Mouse (Mus musculus): ENCODE results near the gene Zfp710.
"Not testable (repeated sequence)": the region's sequence is repeated elsewhere in the genome, so short reads cannot be mapped to it uniquely, and the experiment has no call there.

Gene Zfp710

DNA sequence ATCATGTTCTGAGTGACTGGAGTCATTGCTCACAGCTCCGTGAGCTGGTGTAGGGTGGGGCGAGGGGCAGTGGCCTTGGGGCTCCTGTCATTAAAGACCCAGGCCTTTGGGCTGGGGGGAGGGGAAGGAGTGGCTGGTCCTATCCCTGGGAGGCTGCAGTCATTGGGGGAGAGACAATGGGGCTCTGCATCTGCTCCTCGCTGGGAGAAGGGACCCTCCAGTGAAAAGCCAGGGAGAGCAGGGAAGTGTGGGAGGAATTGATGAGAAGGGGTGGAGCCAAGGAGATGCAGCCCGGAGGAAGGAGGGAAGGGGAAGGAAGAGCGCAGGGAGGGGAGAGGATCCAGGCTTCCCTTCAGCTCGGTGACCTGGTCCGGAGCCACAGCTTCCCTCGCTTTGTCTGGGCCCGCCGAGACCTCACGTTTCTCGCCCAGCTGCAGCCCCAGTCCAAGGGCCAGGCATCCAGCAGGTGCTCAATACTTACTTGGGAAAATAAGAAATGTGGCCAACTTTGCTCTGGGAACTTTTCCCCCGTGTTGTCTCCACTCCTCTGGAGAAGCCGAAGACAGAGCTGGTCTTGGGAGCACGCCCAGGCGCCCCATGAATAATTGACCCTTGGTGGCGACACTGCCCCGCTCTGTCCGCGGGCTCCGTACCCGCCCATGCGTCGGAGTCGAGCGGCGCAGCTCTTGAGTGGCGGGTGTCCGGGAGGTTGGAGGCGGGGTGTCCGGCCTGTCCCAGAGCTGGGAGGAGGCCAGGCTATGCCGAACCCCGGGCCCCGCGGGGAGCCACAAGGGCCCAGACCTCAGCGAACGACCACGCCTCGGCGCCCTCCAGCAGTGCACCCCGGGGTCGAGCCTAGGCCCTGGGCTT is at the start of gene Zfp710:
Zfp710 (plus strand) TSS at position 294 of the 870 bp plus-strand sequence.
- peak; percentile 93 for DNase-seq (ENCODE audit: low spot score in 2 of 2)

DNA sequence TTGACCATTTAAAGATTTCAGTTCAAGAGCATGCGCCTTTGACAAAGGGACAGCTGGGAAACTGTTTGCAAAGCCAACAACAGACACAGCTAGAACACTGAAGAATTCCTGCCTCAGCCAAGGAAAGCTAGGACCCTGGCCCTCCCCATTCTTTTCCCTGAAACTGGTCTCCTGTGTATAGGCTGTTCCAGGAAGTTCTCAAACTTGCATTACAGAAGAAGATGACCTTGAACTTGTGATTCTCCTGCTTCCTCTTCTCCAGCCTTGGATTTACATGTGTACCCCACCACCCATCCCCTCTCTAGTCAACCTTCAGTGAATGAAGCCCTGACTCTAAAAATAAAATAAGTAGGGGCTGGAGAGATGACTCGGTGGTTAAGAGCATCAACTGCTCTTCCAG is 49.3 kb upstream of the Zfp710 start:
- no peak for DNase-seq (ENCODE audit: low spot score in 2 of 2)

DNA sequence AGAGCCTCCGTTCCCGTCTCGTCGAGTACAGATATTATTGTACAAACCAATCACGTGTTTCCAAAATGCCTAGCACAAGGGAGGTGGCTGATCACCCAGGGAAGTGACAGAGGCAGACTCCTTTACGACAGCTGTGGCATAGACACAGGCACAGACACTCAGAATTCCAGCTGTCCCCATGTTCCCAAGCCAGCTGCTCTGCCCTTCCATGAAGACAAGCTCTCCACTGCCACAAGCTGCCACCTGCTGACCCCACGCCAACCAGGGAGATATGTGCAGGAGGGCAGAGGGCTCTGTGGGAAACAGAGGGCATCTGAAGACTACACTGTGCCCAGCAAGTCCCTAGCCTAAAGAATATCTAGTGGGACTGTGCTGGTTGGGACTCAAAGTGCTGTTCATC is 37.9 kb upstream of the Zfp710 start:
- no peak for DNase-seq (ENCODE audit: low spot score in 2 of 2)

DNA sequence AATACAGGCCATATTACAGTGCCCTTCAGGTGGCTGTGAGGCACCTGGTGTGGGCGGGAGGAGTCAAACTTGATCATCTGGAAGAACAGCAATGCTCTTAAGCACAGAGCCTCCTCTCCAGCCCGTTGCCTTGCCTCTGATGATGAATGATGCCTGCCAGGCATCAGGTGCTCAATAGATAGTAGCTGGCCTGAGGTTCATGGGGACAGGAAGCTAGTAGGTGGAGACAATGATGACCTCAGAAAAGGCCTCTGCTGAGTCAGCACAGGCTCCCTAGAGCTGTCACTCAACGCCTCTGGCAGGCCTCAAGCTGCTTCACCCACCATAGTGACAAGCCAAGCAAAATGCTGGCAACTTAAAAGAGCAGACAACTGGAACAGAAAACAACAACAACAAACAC is 36.9 kb upstream of the Zfp710 start:
- DNase-seq (ENCODE audit: low spot score in 2 of 2) = no peak

DNA sequence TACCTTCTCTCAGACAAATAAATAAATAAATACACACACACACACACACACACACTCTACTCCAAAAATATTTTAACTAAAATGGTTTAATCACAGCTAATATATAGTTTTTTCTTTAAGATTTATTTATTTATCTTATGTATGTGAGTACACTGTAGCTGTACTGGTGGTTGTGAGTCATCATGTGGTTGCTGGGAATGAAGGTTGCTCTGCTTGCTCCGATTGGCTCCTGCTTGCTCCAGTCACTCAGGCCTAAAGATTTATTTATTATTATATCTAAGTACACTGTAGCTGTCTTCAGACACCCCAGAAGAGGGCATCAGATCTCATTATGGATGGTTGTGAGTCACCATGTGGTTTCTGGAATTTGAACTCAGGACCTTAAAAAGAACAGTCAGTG is 36.1 kb upstream of the Zfp710 start:
- not testable (repeated sequence) for DNase-seq (ENCODE audit: low spot score in 2 of 2)

DNA sequence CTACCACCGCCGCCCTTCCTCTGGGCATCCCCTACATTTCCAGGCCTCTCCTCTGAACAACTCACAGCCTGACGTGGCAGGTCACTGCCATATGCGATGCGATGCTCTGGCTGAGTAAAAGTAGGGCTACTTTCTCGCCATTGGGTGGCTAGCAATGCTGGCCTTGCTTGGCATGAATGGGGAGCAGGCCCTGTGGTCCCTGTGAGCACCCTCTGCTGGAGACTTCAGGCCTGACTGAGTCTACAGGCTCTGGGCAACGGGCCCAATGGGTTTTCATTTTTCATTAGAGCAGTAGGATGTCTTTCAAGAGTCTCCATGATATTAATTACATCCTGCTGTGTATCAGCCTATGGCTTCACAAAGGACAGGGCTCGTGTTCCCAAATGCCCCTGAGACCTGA is 30.1 kb upstream of the Zfp710 start:
- no peak for DNase-seq (ENCODE audit: low spot score in 2 of 2)

DNA sequence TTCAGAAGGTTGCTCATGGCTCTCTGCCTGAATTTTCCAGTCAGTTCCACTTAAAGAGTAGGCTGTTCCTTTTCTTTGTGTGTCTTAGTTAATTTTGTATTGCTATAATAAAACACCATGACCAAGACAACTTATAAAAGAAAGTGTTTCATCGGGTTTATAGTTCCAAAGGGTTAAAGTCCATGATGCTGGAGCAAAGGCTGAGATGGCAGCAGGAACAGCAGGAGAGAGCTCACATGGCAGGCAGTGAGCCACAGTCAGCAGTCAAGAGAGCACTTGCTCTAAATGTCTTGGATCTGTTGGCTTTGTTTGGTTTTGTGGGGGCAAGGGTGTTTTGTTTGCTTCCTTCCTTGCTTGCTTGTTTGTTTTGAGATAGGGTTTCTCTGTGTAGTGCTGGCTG is 26.9 kb upstream of the Zfp710 start:
- no peak for DNase-seq (ENCODE audit: low spot score in 2 of 2)

DNA sequence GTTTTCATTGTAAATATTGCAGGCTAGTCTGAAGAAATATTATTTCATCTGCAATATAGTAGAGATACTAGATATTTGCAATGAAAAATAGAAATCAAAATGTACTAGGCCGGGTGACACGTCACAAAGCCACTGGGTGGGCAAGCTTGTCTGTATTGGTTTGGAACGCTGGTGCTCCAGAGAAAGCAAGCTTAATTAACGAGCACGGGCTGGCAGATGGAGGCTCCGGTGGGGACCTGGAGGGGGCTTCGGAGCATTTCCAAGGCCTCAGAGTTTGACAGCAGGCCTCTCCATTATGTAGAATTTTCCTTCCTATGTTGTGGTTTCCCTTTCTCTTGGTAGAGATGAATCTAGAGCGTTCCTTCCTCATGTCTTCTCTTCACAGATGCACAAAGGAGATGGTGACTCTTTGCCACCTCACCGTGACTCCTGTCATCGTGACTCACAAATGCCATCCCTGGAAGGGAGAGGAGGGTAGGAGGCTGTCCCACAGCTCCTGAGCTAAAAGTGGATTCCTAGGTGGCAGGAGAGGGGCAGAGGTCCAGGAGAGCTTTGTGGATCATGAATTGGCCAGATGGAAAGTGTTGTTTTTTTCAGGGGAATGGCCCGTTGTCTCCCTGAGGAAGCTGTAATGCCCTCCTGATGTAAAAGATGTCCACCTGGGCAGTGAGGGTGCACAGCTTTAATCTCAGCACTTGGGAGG is 22.1 kb upstream of the Zfp710 start:
- no peak for DNase-seq (ENCODE audit: low spot score in 2 of 2)

DNA sequence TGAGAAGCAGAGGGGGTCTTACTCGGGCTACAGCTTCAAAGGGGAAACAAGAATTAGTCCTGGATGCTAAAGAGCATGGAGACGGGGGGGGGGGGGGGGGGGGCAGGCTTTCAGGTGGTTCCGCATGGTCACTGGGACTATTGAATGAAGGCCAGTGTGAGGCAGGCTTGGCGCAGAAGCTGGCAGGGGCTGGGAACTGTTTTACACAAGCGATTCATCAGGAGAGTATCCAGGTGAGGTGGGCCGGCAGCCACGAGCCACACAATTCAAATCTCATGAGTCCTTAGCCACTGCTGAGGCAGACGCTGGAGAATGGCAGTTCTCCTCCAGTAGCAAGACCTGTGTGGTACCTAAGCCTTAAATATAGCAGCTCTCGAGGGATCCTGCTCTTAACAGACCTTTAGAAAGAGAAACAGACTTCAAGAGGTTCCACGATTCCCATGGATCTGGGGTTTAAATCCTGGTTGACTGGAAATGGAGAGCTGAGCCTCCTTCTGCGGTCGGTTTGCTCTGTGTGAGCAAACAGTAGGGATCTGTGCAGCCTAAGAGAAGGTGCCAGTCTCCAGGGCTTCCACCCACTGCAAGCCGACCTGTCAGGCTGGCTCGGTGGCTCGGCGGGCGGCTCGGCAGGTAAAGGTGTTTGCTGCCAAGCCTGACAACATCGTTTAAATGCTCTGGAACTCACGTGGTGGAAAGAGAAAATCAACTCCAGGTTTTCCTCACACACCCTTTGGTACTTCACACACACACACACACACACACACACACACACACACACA is 19.6 kb upstream of the Zfp710 start:
- DNase-seq (ENCODE audit: low spot score in 2 of 2) = no peak

DNA sequence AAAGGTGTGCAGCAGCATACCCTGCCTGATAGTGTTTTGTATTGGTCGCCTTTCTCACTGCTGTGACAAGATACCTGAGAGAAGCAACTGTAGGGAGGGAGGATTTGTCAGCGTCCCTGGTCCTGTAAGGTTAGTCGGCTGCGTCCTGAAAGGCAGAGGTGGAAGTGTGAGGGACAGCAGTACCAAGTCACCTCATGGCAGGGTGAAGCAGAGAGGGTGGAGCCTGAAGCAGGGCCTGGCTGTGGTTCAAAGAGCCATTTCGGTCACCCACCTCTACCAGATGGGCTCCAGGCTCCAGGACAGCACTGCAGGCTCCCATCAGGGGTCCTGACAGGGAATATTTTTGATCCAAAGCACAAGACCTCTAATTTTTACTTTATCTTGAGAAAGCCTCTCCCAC is 13.9 kb upstream of the Zfp710 start:
- no peak for DNase-seq (ENCODE audit: low spot score in 2 of 2)

DNA sequence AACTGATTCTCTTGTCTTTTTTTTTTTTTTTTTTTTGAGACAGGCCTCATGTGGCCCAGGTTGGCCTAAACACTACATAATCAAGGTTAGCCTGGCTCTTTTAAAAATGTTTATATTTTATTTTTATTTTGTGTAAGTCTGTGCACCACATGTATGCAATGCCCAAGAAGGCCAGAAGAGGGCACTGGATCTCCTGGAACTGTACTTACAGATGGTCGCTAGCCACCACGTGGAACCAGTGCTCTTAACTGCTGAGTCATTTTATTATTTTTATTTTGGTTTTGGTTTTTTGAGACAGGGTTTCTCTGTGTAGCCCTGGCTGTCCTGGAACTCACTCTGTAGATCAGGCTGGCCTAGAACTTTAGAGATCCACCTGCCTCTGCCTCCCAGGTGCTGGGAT is 13.1 kb upstream of the Zfp710 start:
- no peak for DNase-seq (ENCODE audit: low spot score in 2 of 2)

DNA sequence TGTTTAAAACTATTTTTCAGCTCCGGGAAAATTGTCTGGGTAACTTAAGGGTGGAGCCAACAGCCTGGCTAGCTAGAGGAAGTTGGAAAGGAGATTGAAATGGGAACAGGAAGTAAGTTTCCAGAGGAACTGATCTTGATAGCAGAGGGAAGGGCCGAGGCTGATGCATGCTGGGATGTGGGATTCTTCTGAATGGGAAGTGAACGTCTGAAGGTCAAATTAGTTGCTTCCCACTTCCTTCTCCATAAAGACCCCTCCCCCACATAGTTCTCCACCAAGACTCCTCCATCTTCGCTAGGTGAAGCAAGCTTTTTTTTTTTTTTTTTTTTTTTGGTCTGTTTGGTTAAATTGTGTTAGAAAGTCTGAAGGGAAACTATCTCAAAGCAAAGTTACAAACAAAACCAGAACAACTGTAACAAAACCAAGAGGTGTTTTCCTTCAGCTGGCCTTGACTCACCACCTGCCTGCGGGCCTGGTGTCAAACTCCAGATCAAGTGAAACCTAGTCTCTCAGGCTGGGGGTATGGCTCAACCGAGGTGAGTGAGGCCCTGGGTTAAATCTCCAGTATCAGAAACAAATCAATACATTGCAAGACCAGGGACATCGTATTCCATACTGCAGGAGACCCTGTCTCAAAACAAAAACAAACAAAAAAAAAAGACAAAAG is 10.6 kb upstream of the Zfp710 start:
- DNase-seq (ENCODE audit: low spot score in 2 of 2) = peak; percentile 68 to 82

DNA sequence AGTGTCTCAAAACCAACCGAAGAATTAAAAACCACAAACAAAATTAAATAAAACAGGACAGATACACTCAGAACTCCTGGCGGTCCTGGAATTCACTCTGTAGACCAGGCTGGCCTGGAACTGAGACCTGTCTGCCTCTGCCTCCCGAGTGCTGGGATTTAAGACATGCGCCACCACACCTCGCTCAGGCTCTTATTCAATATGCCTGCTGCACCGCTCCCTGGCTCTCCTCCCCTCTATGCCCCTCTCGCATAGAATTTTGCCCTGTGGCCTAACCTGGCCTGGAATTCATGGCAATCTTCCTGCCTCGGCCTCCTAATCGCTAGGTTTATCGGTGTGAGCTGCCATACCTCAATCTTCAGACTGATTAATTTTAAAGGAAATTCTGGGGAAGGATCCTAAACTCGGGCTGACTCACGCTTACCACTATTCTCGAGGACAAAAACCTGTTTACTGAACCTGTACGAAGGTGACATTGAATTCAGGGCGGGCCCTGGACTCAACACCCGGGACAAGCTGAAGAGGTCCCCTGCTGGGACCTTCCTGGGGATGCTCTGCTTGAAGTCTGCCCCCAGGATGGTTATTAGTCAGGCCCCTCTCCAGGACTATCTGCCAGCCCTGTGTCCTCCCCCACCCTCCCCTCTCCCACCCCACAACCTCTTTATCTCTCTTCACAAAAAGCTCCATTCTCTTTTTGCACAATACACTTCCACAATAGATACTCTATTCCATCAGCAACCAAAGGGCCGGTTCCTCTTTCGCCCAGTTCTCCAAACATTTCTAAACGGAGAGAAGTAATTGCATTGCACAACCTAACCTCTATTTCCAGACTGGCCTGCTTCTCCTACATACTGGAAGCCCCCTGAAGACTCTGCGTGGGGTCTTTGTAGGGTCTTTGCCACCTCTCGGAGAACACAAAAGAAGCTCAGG is 9.5 kb upstream of the Zfp710 start:
- no peak for DNase-seq (ENCODE audit: low spot score in 2 of 2)

DNA sequence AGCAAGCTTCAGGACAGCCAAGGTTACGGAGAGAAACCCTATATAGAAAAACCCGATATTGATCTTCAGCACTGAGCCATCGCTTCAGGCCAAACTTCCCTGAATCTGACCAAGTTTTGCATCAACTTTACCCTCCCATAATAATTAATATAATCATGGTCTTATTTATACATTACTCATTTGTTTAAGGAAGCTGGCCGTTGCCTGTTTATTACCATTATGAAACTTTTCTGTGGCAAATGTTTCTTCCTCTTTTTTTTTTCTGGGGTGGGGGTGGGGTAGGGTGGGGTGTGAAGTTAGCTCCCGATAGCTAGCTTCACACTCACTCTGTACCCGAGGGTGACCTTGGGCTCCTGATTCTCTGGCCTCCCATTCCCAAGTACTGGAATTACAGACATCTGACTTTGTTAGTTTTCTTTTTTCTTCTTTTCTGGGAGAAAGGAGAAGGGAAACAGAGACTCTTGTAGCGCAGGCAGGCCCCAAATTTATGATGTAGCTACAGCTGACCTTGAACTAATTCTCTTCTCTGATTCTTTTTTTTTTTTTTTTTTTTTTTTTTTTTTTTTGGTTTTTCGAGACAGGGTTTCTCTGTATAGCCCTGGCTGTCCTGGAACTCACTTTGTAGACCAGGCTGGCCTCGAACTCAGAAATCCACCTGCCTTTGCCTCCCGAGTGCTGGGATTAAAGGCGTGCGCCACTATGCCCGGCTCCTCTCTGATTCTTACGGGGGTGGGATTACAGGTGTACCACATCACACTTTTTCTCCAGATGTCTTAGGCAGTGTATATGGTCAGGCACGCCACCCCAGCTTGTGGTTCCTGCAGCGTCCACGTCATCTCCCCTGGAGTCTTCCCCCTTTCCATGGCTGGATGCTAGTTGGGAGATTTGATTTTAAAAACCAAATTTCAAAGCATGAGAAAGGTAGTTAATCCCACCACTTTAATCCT is 5.8 kb upstream of the Zfp710 start:
- no peak for DNase-seq (ENCODE audit: low spot score in 2 of 2)

DNA sequence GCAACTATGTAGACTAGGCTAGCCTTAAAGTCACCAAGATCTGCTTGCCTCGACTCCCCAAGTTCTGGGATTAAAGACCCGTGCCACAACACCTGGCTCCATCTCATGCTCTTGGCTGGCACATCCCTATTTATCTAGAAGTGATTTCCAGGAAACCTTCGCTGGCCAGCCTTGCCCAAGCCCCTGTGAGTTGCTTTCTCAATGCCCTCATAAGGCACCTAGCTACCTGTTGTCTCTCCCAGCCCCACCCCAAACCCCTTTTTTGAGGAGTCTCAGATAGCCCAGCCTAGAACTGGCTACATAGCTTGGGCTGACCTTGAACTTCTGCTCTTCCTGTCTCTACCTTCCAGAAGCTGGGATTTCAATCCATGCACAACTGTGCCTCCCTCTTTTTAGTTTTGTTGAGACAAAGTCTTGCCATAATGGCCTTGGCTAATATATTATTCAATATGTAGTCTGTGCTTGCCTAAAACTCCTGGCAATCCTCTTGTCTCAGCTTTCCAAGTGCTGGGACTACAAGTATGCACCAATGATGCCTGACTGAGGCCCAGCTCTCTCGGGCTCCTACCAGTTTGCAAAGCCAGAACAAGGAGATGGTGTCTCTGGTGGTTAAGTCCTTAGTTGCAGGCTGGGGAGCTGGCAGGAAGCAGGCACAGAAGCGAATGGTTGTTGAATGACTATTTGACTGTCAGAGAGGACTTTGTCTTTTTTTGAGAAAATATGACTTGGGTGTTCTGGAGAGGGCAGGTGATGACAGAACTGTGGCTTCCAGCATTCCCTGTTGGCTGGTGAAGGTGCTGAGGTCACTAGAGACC is 786 bp upstream of the Zfp710 start:
- DNase-seq (ENCODE audit: low spot score in 2 of 2) = no peak

DNA sequence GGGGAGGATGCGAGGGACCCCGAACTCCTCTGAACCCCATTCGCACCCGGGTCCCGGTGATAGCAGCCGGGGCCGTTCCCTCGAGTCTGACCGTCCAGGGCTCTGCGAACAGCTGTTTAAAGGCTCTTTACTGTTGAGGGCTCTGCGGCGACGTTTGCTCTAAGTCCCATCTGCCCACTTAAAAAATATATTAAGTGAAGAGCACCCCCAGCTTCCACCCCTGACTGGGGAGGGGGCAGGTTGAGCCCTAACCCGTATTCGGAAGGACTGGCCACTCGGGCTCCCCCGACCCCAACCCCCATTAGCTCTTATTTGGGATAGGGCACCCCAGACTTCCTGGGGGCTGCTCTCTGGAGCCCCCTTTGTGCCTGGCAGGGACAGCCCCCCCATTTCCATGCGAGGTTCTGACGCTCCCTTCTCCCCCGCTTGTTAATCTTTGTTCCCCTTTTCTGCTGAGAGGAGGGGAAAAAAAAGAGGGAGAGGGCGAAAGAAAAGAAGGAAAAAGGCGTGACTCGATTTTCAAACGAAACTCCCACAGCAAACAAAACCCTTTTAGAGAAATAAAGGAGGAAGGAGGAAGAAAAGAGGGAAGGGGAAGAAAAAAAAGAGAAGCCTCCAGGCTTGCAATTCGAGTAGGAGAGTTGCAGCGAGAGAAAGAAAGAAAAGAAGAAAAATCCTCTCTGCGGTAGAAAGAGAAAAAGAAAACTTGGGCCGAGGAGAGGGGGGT is 940 bp downstream of the Zfp710 start:
- DNase-seq (ENCODE audit: low spot score in 2 of 2) = no peak

DNA sequence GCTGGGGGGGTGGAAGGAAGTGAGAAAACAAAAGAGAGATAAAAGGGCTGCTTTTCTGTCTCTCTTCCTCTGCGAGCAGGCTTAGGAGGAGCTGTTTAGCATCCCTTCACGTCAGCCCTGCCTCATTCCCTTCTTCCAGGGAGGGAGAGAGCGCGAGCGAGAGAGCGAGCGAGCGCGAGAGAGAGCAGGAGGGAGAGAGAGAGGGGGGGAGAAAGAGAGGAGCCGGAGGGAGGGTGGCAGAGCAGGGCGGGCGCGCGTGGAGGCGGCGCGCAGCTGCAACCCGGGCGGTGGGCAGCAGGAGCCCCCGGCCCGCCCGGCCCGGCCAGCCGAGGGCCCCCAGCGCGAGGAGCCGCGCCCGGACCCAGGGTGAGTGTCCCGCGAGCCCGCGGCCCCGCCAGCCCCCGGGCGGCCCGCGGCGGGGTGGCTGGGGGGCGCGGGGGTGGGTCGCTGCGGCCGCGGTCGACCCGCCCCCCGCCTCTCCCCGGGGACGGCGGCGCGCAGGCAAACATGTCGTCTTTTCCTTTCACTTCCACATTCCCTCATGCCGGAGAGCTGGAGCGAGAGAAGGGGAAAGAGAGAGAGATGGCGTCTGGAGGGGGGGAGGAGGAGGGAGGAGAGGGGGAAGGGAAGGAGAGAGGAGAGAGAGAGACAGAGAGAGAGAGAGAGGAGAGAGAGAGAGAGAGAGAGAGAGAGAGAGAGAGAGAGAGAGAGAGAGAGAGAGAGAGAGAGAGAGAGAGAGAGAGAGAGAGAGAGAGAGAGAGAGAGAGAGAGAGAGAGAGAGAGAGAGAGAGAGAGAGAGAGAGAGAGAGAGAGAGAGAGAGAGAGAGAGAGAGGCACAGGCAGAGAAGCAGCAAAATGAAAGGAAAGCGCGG is 1.7 kb downstream of the Zfp710 start:
- DNase-seq (ENCODE audit: low spot score in 2 of 2) = peak; percentile 60 to 65
